Mouse (Mus musculus) cerebellum, adult 2 months (tissue): ENCODE results near the gene Dab2. TPM values are rescaled to one million over a fixed set of nuclear protein-coding genes. Genes with fewer than 3 reads are reported as not detected.

Experiments used
- DNase-seq, 2 experiments: peaks; one replicate each; pipeline ENCODE4 v3.0.0; 2021
- H3K27ac ChIP-seq: fragments of 200-500 bp; 2 replicates; pipeline ENCODE4 v1.5.1; 2012; ENCODE audit warnings: low read length, control low read depth, inconsistent platforms; ENCODE audit not compliant: insufficient read depth
- H3K27me3 ChIP-seq: fragments of 200-500 bp; 2 replicates; pipeline ENCODE4 v1.6.1; 2012; ENCODE audit warnings: inconsistent platforms, mild to moderate bottlenecking, low read length, moderate library complexity; ENCODE audit not compliant: control insufficient read depth, insufficient read depth
- H3K4me1 ChIP-seq: fragments of 200-500 bp; 2 replicates; pipeline ENCODE4 v1.6.1; 2011; ENCODE audit warnings: low read length; ENCODE audit not compliant: control insufficient read depth, insufficient read depth
- H3K4me3 ChIP-seq: fragments of 200-500 bp; replicated peaks from 2 replicates; pipeline ENCODE3; 2011; ENCODE audit warnings: mild to moderate bottlenecking, low read depth, low read length, control low read depth; ENCODE audit not compliant: insufficient read depth
- CTCF ChIP-seq: fragments of 200-500 bp; IDR thresholded peaks from 2 replicates; pipeline ENCODE4 v1.5.1; 2011; ENCODE audit warnings: low read depth, mild to moderate bottlenecking, control low read depth, low read length, moderate library complexity, borderline replicate concordance; ENCODE audit not compliant: insufficient read depth
- POLR2A ChIP-seq: fragments of 200-500 bp; IDR thresholded peaks from 2 replicates; pipeline ENCODE4 v1.6.1; 2011; ENCODE audit warnings: low read length, control low read depth, borderline replicate concordance; ENCODE audit not compliant: insufficient read depth
- WGBS: fragments of 180-500 bp; shearing (Covaris S2); methylation state at CpG from one replicate; pipeline ENCODE4 v1.1.7; 2018; 5-methylcytosine and 5-hydroxymethylcytosine counted together
- polyA plus RNA-seq: library from polyadenylated mRNA; depleted of rRNA; stranded (reverse); fragments of >200 nt; gene quantifications from 2 replicates; pipeline ENCODE4 v1.2.3, GENCODE M21; 2012

Dab2 gene
- polyA plus RNA-seq, 1 experiment = 8.2 TPM

GRCm38 (mm10) chr15:6326011-6326410 lies 26.4 kb downstream of the Dab2 start:
- 76% methylated on average over 4 of the region's 4 CpGs for WGBS
- H3K4me3 ChIP-seq = no peak overlapping the region
- no peaks in the 10 kb centered on the region for H3K4me1 ChIP-seq
- DNase-seq = no peak
- TF ChIP-seq CTCF (no peak), POLR2A (no peak)
- no peaks in the 10 kb centered on the region for H3K27me3 ChIP-seq
- no peak overlapping the region for H3K27ac ChIP-seq

- Histone ChIP-seq H3K27ac (no peak overlapping the region), H3K27me3 (no peaks in the 10 kb centered on the region), H3K4me3 (no peak overlapping the region), H3K4me1 (no peaks in the 10 kb centered on the region)
- WGBS = 50% methylated on average over 2 of the region's 2 CpGs
- TF ChIP-seq CTCF (no peak), POLR2A (no peak)
- DNase-seq = no peak
Observed at GRCm38 (mm10) chr15:6331380-6331779, 31.8 kb downstream of the Dab2 start.

GRCm38 (mm10) chr15:6334664-6335206 lies 35.1 kb downstream of the Dab2 start:
- 94% methylated on average over 1 of the region's 1 CpGs for WGBS
- Histone ChIP-seq H3K4me3 (no peak overlapping the region), H3K4me1 (no peaks in the 10 kb centered on the region), H3K27ac (no peak overlapping the region), H3K27me3 (no peaks in the 10 kb centered on the region)
- no peak for TF ChIP-seq POLR2A
- no peak for TF ChIP-seq CTCF
- no peak for DNase-seq

- TF ChIP-seq POLR2A (no peak), CTCF (no peak)
- no peaks in the 10 kb centered on the region for H3K4me1 ChIP-seq
- H3K27ac ChIP-seq = no peak overlapping the region
- DNase-seq = no peak
- H3K4me3 ChIP-seq = no peak overlapping the region
- WGBS = 80% methylated on average over 5 of the region's 5 CpGs
- H3K27me3 ChIP-seq = no peaks in the 10 kb centered on the region
Observed at GRCm38 (mm10) chr15:6339767-6340166, 40.2 kb downstream of the Dab2 start.

- no peak for DNase-seq
- H3K4me3 ChIP-seq = no peak overlapping the region
- no peak overlapping the region for H3K27ac ChIP-seq
- no peaks in the 10 kb centered on the region for H3K27me3 ChIP-seq
- TF ChIP-seq POLR2A (no peak), CTCF (no peak)
- WGBS = 73% methylated on average over 6 of the region's 6 CpGs
- H3K4me1 ChIP-seq = no peaks in the 10 kb centered on the region
Observed at GRCm38 (mm10) chr15:6340347-6340746, 40.8 kb downstream of the Dab2 start.

GRCm38 (mm10) chr15:6341427-6341826 lies 41.8 kb downstream of the Dab2 start:
- TF ChIP-seq POLR2A (no peak), CTCF (no peak)
- H3K4me3 ChIP-seq = no peak overlapping the region
- DNase-seq = no peak
- no peak overlapping the region for H3K27ac ChIP-seq
- H3K27me3 ChIP-seq = no peaks in the 10 kb centered on the region
- 89% methylated on average over 6 of the region's 6 CpGs for WGBS
- H3K4me1 ChIP-seq = no peaks in the 10 kb centered on the region

- 90% methylated on average over 3 of the region's 3 CpGs for WGBS
- no peak for TF ChIP-seq CTCF
- no peak for TF ChIP-seq POLR2A
- Histone ChIP-seq H3K27me3 (no peaks in the 10 kb centered on the region), H3K27ac (no peak overlapping the region), H3K4me3 (no peak overlapping the region), H3K4me1 (no peaks in the 10 kb centered on the region)
- no peak for DNase-seq
Observed at GRCm38 (mm10) chr15:6353901-6354300, 54.3 kb downstream of the Dab2 start.

- 77% methylated on average over 2 of the region's 2 CpGs for WGBS
- DNase-seq = no peak
Observed at GRCm38 (mm10) chr15:6359859-6360258, 60.3 kb downstream of the Dab2 start.

GRCm38 (mm10) chr15:6369974-6370373 lies 70.4 kb downstream of the Dab2 start:
- no peak overlapping the region for H3K27ac ChIP-seq
- no peaks in the 10 kb centered on the region for H3K27me3 ChIP-seq
- no peak overlapping the region for H3K4me3 ChIP-seq
- 51% methylated on average over 1 of the region's 1 CpGs for WGBS
- TF ChIP-seq CTCF (no peak), POLR2A (no peak)
- DNase-seq = no peak
- H3K4me1 ChIP-seq = no peaks in the 10 kb centered on the region

More at GRCm38 (mm10) chr15:6359859-6360258, 60.3 kb downstream of the Dab2 start:
- no peak for TF ChIP-seq CTCF
- no peak for TF ChIP-seq POLR2A
- no peak overlapping the region for H3K27ac ChIP-seq
- H3K27me3 ChIP-seq = no peaks in the 10 kb centered on the region
- H3K4me1 ChIP-seq = no peaks in the 10 kb centered on the region
- H3K4me3 ChIP-seq = no peak overlapping the region
